Mouse (Mus musculus): ENCODE measurements at regions not wholly inside any gene's neighbourhood (a gene's known extent, or its start where the extent isn't known, plus 50 kb on each side); places are given as distances from the start of the nearest gene placed in this dataset.

DNA sequence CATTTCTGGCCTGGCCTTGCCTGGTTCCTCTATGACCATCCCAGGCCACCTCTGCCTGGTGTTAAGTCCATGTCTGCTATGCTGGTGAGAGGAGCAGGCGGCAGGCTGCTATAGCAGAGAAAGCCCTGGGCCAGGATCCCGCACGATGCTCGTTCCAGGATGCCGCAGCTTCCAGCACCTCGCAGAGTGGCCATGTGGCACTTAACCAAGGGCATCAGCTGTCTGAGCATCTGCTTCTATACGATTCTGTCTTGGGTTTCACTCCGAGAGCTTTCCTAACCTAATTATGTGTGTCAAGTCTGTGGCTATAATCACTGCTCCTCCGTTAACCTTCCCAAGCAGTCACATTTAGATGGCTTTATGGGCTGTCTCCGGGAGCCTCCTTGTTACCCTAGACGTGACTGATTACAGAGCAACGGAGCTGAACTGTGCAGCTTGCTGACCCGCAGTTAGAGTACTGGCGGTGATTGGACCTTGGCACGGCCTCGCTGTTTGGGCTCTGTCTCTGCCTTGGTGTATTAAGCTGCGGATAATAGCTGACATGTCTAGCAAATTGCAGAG, 64.4 kb downstream of the Ackr3 start:
- no peak for DNase-seq (ENCODE audit: low spot score in 2 of 2)

DNA sequence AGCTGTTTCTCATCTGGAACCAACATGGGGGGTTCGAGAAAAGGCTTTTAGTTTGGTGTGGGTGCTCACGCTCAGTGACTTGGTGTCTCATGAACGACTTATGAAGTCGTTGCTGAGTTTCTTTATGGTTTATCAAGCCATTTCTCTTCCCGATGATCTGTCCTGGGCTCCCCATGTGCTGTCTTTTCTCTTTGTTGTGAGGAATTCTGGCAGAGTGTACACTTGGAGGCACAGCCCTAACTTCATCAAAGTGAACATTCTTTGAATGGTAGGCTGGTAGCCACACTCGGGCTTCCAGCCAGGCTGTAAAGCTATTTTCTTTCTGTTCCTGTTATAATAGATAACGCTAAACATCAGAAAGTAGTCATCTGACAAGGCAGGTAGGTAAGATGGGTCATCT, 65.2 kb downstream of the Ackr3 start:
- no peak for DNase-seq (ENCODE audit: low spot score in 2 of 2)

DNA sequence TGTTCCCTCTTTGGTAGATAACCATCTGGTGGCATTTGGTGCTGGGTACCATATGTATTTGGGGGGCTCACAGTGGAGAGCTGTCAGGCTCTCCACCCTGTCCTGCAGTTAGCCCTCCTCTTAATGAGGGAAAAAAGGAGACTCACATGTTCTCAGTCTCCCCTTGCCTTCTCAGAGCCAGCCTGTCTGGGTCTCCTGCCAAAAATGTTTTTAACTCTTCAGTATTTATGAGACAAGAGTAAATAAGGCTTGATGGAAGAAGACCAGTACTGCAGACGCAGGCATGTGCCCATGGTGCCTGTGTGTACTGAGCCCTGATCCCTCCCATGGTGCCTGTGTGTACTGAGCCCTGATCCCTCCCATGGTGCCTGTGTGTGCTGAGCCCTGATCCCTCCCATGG, 66.1 kb downstream of the Ackr3 start:
- DNase-seq (ENCODE audit: low spot score in 2 of 2), result no peak

DNA sequence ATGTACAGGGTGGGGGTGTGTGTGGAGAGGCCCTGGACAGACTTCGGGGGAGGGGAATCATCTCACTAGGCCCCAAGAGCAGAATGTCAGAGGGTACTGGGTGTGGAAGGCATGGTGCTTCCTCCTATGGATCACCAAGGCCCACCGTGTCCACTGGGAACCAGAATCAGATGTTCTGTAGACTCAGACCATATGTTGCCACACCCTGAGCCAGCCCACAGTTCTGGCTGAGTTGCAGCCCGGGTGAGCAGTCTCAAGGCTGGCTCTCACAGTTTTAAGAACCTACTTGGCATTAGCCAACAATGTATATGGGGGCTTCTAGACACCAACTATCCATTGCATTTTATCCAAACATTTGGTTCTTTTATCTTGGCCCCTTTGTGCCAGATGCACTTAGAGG, 67.5 kb downstream of the Ackr3 start:
- DNase-seq (ENCODE audit: low spot score in 2 of 2), result no peak

DNA sequence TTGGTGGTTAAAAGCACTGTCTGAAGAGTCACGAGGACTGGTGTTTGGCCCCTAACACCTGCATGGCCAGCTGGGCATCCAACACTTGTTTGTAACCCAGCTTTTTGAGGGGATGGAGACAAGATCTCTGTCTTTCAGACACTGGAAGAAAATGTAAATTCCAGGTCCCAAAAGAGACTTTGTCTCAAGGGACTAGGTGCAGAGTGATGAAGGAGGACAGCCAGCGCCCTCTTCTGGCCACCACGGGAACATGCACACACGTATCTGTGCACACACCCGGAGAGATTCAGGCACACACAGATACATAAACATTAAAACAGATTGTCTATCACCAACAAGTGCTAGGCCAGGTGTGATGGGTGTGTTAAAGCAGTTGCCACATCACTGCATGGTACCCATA, 68.6 kb downstream of the Ackr3 start:
- DNase-seq (ENCODE audit: low spot score in 2 of 2), result no peak

DNA sequence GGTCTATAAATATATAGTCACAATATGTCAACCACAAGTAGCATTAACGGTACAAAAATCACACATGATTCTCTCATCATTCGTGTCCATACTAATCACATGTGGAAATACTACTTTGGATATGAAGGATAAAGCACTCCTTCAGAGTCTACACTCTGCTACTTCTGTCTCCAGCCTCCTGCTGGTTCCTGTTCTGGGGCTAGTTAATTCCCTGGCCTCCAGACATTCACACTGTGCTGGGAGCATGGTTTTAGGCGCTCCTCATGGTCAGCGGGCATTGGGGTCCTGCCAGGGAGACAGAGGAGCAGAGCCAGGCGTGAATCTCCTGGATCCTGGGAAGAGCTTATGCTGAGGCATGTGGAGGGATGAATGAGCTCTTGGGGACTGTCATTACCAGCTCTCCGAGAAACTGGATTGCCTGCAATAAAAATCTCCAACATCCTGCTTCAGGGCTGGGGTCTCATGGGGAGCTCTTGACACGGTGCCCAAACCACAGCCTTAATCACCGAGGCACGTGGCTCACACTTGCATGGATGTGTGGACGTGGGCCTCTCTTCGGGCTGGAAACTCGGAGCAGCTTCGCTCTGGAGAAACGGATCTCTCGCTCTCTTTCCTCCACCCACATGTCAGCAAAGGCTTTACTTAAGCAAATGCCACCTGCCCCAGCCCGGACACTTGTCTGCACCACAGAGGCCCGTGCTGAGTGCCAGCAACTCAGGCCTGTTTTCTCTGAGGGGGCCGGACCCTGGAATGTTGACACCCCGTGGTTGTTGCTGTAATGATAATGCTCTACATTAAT, 69.2 kb downstream of the Ackr3 start:
- no peak for DNase-seq (ENCODE audit: low spot score in 2 of 2)

DNA sequence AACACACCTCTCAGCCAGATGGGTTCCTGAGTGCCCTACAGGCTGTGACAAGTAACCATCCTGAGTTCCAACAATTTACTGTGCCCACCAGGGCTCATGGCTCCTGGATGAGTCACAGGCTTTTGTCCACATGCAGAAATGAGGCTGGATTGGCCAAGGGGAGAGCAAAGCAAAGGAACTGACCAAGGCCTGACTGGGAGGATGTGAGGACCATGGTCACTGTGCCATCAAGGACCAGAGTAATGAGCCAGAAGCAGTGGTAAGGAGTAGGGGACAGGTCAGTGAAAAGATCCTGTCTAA, 69.8 kb downstream of the Ackr3 start:
- DNase-seq (ENCODE audit: low spot score in 2 of 2), result no peak

DNA sequence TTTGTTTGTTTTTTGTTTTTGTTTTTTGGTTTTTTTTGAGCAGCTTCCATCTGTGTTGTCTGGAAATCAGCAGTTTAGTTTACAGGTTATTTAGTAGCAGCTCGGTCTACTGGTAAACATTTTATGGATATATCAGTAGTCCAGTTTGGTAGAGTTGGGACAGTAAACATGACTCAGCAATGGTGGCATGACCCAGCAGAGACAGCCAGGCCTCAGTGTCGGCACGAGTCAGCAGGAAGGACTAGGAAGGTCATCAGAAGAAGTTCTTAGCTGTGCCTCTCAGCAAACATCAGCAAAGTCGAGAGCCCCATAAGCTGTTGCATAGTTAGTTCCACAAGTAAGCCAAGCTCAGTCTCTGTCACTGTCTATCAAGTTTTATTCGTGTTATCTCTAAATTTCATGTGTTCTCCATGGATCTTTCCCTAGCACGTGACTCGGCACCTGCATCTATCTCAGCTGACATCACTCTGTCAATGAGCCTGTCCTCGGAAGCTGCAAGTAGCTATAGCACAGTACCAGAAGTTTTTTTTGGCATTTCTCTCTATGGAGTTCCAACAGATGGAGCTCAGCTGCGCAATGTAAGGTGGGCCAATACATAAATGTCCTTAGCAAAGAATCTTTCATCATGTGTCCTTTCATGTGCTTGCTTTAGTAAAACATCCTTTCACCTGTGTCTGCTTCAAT, 71.3 kb downstream of the Ackr3 start:
- no peak for DNase-seq (ENCODE audit: low spot score in 2 of 2)

DNA sequence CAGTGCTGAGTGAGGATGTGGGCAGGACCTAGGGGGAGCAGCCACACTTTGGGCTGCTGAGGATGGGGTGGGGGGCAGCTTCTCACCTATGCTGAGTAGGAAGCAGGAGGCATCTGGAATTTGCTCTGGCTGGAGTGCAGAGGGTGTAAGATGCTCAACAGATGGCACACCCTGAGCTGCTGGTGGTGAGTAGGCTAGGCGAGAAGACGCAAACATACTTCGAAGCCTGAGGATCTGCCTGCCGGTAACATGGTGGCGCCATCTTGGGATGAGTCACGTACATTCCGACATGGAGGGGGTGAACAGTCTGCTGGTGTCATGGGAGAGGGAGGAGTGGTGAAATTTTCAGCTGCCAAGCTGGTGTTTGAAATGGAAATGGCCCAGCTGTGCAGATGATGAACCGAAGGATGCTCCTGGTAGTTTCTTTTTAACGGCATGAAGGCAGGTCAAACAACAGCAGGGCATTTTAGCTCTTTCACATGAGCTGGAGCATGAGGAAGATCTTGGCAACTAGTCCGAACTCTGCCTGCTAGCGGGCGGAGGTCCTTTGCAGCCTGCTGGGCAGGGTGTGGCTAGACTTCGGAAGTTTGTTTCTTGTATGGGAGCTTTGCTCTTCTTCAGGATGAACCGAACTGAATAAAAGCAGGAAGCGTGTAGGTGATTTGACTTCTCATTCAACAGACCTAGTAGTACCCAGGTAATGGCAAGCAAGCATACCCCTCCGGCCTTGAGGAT, 72.2 kb downstream of the Ackr3 start:
- no peak for DNase-seq (ENCODE audit: low spot score in 2 of 2)

DNA sequence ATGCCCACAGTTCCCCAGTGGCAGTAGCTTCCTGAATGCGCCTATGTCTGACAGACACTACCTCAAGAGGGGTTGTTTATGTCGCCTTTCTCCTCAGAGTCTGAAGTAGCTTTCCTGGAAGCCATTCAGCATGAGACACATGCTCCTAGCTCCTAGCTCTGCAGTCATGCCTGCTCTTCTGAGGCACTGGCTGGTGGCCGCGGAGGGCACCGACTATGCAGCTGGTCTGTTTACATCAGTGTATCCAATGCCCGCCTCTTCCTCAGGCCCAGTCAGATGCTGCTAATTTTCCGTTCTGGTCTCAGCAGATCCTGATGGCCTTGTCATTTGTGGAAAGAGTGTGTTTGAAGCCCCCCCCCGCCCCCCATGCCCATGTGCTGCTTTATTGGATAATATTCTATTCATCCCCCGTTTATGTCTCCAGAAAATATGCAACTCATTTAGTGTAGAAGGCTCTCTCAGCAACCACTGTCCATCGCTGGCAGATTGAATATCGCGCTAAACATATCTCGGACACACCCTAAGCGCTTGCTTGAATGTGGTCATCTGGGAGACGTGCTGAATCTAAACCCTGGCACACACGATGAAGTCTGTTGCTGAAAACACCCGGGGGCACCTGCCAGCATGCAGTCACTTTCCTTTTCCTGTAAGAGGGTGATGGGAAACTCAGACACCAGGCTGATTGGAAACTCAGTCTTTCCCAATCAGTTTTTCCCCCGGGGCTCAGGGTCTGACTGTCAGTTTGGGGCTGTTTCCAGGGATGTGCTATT, 73.9 kb downstream of the Ackr3 start:
- no peak for DNase-seq (ENCODE audit: low spot score in 2 of 2)

DNA sequence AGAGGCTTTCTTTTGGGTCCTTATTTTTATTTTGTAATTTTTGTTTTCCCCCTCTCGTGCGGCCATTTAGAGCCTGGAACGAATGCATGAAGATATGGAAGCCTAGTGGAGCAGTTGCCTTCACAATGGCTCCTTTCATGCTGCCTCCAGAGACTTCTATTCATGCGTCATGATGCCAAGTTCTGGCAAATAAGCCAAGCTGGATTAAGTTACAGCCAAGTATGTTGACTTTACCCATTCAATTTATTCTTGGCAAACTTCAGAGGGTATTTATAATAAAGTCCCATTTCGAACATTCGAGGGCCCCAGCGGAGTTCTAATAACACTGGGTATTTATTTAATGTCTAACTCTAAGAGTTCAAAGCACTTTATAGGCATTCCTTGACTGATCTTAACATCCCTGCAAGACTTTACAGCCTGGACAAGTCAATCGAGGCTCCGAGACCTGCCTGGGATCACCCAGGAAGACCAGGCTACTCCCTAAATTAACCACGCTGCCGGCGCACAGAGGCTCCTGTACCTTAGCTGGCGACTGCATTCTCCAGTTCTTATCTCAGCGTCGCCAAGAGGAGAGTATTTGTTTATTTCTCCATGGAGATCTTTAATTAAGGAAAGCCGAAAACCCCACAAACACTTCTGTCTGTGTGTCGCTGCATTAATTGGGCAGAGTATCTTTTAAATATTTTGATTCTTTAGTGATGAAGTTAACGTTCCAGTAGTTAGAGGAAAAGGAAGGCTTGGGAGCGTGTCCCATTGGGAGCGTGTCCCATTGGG, 75.5 kb downstream of the Ackr3 start:
- no peak for DNase-seq (ENCODE audit: low spot score in 2 of 2)

DNA sequence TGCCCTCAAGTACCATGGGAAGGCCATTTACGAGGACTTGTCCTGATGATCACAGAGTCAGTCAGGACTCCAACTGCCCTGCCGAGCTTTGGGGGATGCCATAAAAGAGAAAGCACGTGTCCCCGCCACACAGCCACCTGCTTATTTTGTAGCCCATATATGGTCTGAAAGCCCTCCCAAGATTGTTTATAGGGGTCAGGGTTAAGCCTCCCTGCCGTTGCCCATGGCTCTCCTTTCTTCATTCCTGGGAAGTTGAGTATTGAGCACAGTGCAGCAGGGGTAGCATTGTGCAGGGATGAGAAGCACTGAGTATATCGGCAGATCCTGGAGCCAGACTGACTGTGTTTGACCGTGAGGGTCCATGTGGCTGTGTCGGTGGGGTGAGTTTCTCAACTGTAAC, 76.4 kb downstream of the Ackr3 start:
- no peak for DNase-seq (ENCODE audit: low spot score in 2 of 2)

DNA sequence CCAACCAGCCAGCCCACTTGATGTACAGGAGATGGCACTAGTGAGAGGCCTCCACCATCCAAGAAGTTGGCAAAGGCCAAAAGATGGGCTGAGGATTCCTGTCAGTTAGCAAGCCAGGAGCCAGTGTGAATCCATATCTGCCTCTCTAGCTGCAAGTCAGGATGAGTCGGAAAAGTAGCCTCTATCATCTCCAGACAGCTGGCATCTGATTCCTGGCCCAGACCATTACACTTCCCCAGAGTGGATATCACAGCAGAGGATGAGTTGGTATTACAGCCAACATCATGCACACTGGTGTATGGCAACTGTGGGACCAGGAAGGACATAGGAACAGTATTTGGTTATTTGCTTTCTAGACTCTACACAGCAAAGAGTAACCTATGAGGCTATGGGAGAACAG, 77.5 kb downstream of the Ackr3 start:
- no peak for DNase-seq (ENCODE audit: low spot score in 2 of 2)

DNA sequence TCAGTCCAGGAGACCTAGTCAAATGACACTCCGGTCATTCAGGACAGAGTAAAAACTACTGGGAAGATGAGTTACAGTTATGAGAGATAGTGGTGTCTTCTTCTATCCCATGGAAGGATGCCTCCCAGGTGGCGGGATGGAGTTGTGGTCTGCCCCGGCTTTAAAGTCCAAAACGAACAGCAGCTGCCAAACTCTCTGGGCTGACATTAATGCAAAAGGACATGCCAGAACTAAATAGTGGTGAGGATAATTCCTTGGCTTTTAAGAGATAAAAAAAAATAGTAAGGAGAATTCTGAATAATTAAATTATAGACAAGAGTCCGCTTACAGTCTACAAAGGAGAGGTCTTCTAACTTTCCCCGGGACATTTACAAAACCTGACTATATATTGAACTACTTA, 78.2 kb downstream of the Ackr3 start:
- DNase-seq (ENCODE audit: low spot score in 2 of 2), result no peak

DNA sequence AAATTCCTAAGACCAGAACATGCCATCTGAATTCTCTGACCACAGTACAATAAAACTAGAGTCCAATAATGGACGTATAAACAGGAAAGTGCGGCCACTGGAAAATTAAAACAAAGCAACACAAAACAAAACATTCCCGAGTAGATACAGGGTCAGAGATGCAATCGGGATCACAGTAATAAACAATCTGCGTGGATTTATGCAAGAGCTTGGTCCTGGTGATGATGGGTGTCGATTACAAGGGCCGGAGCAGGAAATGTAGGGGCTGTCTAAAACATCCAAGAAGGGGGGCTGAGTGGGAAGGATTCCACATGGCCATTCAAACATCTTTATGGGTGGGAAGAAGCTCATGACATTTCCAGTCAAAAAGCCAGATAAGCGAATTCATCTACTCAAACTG, 78.6 kb downstream of the Ackr3 start:
- DNase-seq (ENCODE audit: low spot score in 2 of 2), result no peak

DNA sequence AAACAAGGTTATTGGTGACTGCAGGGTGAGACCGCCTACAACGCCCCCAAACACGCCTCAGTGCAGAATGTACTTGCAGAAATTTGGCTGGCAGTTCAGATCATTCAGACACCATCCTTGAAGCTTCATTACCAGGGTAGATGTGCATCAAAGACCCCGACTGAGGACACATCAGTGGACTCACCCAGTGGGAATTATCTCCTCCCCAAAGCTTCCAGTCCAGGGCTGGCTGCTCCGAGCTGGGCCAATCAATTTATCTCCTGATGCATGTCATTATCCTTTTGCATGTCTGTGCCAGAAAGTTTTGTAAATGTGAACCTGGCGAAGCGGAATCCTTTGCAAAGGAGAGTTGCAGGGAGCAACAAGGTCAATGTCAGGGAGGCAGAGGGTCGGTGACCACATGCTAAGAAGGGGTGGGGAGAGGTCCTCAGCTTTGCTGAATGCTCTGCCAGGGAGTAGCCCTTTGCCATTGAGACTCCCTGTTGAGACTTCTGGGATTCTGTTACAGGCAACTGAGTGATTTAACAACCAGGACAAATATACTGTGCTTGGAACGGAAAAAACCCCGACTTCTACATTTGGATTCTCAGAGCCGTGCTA, 79.5 kb downstream of the Ackr3 start:
- DNase-seq (ENCODE audit: low spot score in 2 of 2), result no peak

DNA sequence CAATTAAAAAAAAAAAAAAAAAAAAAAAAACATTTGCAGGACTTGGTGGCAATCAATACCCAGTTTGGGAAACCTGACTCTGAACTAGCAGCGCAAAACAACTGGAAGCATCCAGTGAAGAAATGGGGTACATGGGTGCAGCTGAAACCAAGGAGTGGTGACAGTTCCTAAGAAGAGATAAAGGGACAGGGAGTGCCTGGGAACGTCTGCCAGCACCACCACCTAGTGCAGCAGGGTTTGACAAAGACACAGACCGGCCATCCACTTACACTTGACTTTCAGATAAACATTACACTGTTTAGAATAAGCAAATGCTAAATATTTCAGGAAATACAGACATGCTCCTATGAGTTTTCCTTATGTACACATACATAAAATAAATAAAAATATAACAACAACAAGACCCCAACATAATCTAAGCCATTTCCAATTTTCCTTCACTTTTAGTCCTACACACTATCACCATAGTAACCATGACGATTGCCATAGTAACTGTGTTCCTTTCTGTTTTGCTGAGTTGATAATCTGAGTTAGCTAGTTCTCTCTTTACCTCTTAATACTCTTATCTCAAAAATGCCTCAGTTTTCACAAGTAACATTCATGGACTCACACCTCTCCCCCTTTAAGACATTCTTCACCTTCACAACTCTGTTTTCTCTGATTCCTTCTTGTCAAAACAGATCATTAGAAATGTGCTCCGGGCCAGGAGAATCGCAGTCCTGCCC, 80.3 kb downstream of the Ackr3 start:
- no peak for DNase-seq (ENCODE audit: low spot score in 2 of 2)

DNA sequence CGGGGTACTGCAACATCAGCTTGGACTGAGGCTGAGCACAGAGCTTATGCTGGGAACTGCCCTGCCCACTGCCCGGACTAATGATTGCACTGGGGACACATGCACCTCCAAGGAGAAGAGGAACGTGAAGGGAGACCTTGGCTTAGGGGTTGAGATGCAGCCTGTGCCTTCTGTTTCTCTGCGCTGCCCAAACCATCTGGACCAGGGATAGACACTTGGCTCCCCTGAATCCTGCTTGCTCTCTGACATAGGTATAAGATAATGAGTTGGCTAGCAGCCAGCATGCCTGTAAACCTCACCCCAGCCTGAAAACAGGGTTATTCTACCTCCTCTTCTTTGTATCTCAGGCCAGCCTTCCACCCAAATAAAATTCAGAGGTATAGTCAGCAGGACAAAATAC, 81.5 kb downstream of the Ackr3 start:
- DNase-seq (ENCODE audit: low spot score in 2 of 2), result no peak

DNA sequence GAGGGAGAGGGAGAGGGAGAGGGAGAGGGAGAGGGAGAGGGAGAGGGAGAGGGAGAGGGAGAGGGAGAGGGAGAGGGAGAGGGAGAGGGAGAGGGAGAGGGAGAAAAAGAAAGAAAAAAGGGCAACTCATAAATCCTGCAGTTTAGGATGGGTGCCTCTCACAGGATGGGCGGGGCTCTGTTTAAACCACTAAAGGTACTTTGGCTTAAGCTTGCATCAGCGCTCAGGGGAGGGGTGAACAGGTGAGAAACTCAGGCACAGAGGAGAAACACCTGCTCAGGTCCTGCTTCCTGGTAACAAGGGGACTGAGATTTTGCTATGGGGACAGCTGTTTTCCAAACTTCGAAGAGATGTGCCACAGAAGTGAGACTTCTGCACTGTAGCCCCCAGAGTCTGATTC, 83.5 kb downstream of the Ackr3 start:
- DNase-seq (ENCODE audit: low spot score in 2 of 2), result no peak

Measured in urinary bladder, postnatal 36 days (tissue).